9 mouse cellular contexts compared by ENCODE assay signal in the genomic region with DNA sequence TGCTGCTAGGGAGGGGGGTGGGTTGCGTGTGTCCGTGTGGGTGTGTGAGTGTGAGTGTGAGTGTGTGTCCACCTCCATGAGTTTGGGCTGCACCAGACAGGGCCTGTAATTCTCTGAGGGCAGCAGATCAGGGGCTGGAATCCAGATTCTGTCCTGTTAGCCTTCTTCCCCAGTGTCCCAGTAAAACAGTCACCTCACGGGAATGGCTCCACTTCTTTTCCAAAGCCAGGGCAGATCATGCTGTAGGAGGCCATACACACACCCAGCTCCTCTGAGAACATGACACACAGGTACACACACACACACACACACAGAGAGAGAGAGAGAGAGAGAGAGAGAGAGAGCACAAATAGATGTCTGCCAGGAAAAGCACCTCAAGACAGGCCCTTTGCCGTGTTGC. TPM values are rescaled to one million over a fixed set of nuclear protein-coding genes. Genes with fewer than 3 reads are reported as not detected.
DNase-seq lines count a peak whose midpoint lies in the region; ATAC-seq and TF ChIP-seq lines count a peak whose summit lies in the region.
"Had no signal": no experiment of that assay in that cellular context is flagged by ENCODE, and none has a peak within 500 bp of the region (broad histone marks: within the 10 kb centered on the region; RNA-seq: fewer than 3 reads in every experiment).

No protein-coding gene starts in this region.

- H3K27ac ChIP-seq in gastrocnemius, adult 2 months = no peak overlapping the region
- H3K27ac ChIP-seq in neural tube, embryonic 11.5 days (ENCODE audit: low read depth, low read length) = no peak overlapping the region
- no peak overlapping the region for H3K27ac ChIP-seq in limb, embryonic 14.5 days (replicated peaks; ENCODE audit: low read depth, low read length)
- H3K27ac ChIP-seq in stomach, embryonic 16.5 days (ENCODE audit: low read length) = no peak overlapping the region

- 39% methylated on average over 4 of the region's 4 CpGs for whole genome bisulfite sequencing in neural tube, embryonic 11.5 days
- WGBS in limb, embryonic 14.5 days = 48% methylated on average over 4 of the region's 4 CpGs
- WGBS in stomach, embryonic 16.5 days = 46% methylated on average over 4 of the region's 4 CpGs

- intact Hi-C loops in gastrocnemius, adult 2 months (cut with DNase I) = no loop called here

- no peak for TF ChIP-seq CTCF in gastrocnemius, adult 2 months (IDR thresholded peaks at IDR 0.05)

- H3K4me3 ChIP-seq in gastrocnemius, adult 2 months = peak overlapping the region; percentile 67
- peak overlapping the region; percentile 44 for H3K4me3 ChIP-seq in neural tube, embryonic 11.5 days (ENCODE audit: low read depth, low read length)
- peak overlapping the region; percentile 41 for H3K4me3 ChIP-seq in limb, embryonic 14.5 days (replicated peaks; ENCODE audit: low read length)
- peak overlapping the region; percentile 58 for H3K4me3 ChIP-seq in stomach, embryonic 16.5 days (replicated peaks; ENCODE audit: low read length)

- no peaks in the 10 kb centered on the region for H3K36me3 ChIP-seq in neural tube, embryonic 11.5 days (ENCODE audit: control insufficient read depth, insufficient read depth, low read length)
- H3K36me3 ChIP-seq in limb, embryonic 14.5 days (ENCODE audit: control insufficient read depth, insufficient read depth, low read length) = no peaks in the 10 kb centered on the region
- no peaks in the 10 kb centered on the region for H3K36me3 ChIP-seq in stomach, embryonic 16.5 days (ENCODE audit: control insufficient read depth, insufficient read depth, low read length)

- no peak for TF ChIP-seq POLR2A in limb, embryonic 14.5 days (IDR thresholded peaks at IDR 0.05; ENCODE audit: borderline replicate concordance, extremely low read depth, insufficient read depth, insufficient read length)

- no peak for DNase-seq in gastrocnemius, adult 2 months
- DNase-seq in gastrocnemius, adult 8-10 months (ENCODE audit: low spot score in 2 of 2) = no peak
- DNase-seq in neural tube, embryonic 11.5 days (ENCODE audit: low spot score) = no peak
- DNase-seq in neural tube, embryonic 10.5 days (ENCODE audit: extremely low spot score, low spot score) = no peak
- DNase-seq in limb, embryonic 14.5 days (ENCODE audit: low spot score) = no peak
- DNase-seq in layer of hippocampus, adult 9-11 months = no peak
- no peak for DNase-seq in cerebellum, adult 9-11 months

- H3K27me3 ChIP-seq in neural tube, embryonic 11.5 days (ENCODE audit: control insufficient read depth, insufficient read depth, low read length) = peaks cover 21% of the 10 kb centered on the region
- H3K27me3 ChIP-seq in limb, embryonic 14.5 days (ENCODE audit: control insufficient read depth, insufficient read depth, low read length) = peaks cover 37% of the 10 kb centered on the region
- peaks cover 20% of the 10 kb centered on the region for H3K27me3 ChIP-seq in stomach, embryonic 16.5 days (ENCODE audit: control insufficient read depth, insufficient read depth, low read length)

- no peak for ATAC-seq in neural tube, embryonic 11.5 days (ENCODE audit: insufficient read depth, low FRiP score, low TSS enrichment)
- no peak for ATAC-seq in limb, embryonic 14.5 days (ENCODE audit: low FRiP score, low read depth)
- ATAC-seq in stomach, embryonic 16.5 days (ENCODE audit: insufficient read depth, low FRiP score) = no peak

- peaks cover 5% of the 10 kb centered on the region; the same call in 1 of the 2 replicates for H3K4me1 ChIP-seq in neural tube, embryonic 11.5 days (ENCODE audit: control insufficient read depth, insufficient read depth, low read length)
- peaks cover 14% of the 10 kb centered on the region for H3K4me1 ChIP-seq in limb, embryonic 14.5 days (ENCODE audit: control insufficient read depth, insufficient read depth, low read length)
- H3K4me1 ChIP-seq in stomach, embryonic 16.5 days (ENCODE audit: control insufficient read depth, insufficient read depth, low read length) = peaks cover 29% of the 10 kb centered on the region

- no peaks in the 10 kb centered on the region for H3K9me3 ChIP-seq in neural tube, embryonic 11.5 days (ENCODE audit: control insufficient read depth, low read length)
- no peaks in the 10 kb centered on the region for H3K9me3 ChIP-seq in limb, embryonic 14.5 days (ENCODE audit: control insufficient read depth, low read length)
- H3K9me3 ChIP-seq in stomach, embryonic 16.5 days (replicated peaks; ENCODE audit: control insufficient read depth, low read length) = no peaks in the 10 kb centered on the region

- H3K9ac ChIP-seq in neural tube, embryonic 11.5 days (ENCODE audit: low read length) = no peak overlapping the region
- H3K9ac ChIP-seq in limb, embryonic 14.5 days (ENCODE audit: low read depth, low read length, severe bottlenecking) = no peak overlapping the region
- peak overlapping the region; percentile 70 for H3K9ac ChIP-seq in stomach, embryonic 16.5 days (ENCODE audit: low read length)

- H3K4me2 ChIP-seq in neural tube, embryonic 11.5 days (ENCODE audit: low read depth) = peak overlapping the region; percentile 81
- H3K4me2 ChIP-seq in limb, embryonic 14.5 days (replicated peaks; ENCODE audit: low read depth, low read length, severe bottlenecking) = peak overlapping the region; percentile 96
- H3K4me2 ChIP-seq in stomach, embryonic 16.5 days (ENCODE audit: low read depth, low read length) = peak overlapping the region; percentile 90

RNA-seq across cellular contexts. Expression of gene Kcnk3, which starts 1.1 kb away (rescaled TPM):
- total RNA-seq in gastrocnemius, adult 2 months (2021) = under 1 TPM; 0.26 to 0.33 TPM
- total RNA-seq in gastrocnemius, adult 8-10 months (2022) = 1 to 10 TPM in 1 of 4 experiments, under 1 TPM in 3; 0.17 to 1.2 (median 0.39) TPM
- polyA plus RNA-seq in neural tube, embryonic 11.5 days (2014; fragmentation: Nextera tagmentation; extraction: Ambion mirVana) = 0.59 and 0.92 TPM in 2 replicates
- polyA plus RNA-seq in limb, embryonic 14.5 days (2012; rRNA removed) = 0.53 and 0.54 TPM in 2 replicates
- polyA plus RNA-seq in limb, embryonic 14.5 days (2014; fragmentation: Nextera tagmentation; extraction: Ambion mirVana) = 0.59 and 0.88 TPM in 2 replicates
- 6.6 and 7.0 TPM in 2 replicates for polyA plus RNA-seq in stomach, embryonic 16.5 days (2015; fragmentation: Nextera tagmentation; extraction: Ambion mirVana)

RNA-seq across cellular contexts. Expression of gene Cib4, which starts 43.4 kb away (rescaled TPM):
- total RNA-seq in gastrocnemius, adult 2 months (2021) = not detected
- not detected for total RNA-seq in gastrocnemius, adult 8-10 months (2022)
- not detected in 2 replicates for polyA plus RNA-seq in neural tube, embryonic 11.5 days (2014; fragmentation: Nextera tagmentation; extraction: Ambion mirVana)
- polyA plus RNA-seq in limb, embryonic 14.5 days (2012; rRNA removed) = 0.20 and 0.55 TPM in 2 replicates
- polyA plus RNA-seq in limb, embryonic 14.5 days (2014; fragmentation: Nextera tagmentation; extraction: Ambion mirVana) = not detected in 2 replicates
- polyA plus RNA-seq in stomach, embryonic 16.5 days (2015; fragmentation: Nextera tagmentation; extraction: Ambion mirVana) = not detected in 2 replicates
- total RNA-seq: layer of hippocampus, postnatal 10 days had no signal

RNA-seq across cellular contexts. Expression of gene Slc35f6, which starts 58.7 kb away (rescaled TPM):
- total RNA-seq in gastrocnemius, adult 2 months (2021) = 10 to 100 TPM; 12.7 to 14.2 TPM
- total RNA-seq in gastrocnemius, adult 8-10 months (2022) = 10 to 100 TPM; 10.2 to 14.4 (median 12.4) TPM
- 27.3 and 28.7 TPM in 2 replicates for polyA plus RNA-seq in neural tube, embryonic 11.5 days (2014; fragmentation: Nextera tagmentation; extraction: Ambion mirVana)
- 35.4 and 53.6 TPM in 2 replicates for polyA plus RNA-seq in limb, embryonic 14.5 days (2012; rRNA removed)
- 28.2 and 32.0 TPM in 2 replicates for polyA plus RNA-seq in limb, embryonic 14.5 days (2014; fragmentation: Nextera tagmentation; extraction: Ambion mirVana)
- 34.0 and 35.2 TPM in 2 replicates for polyA plus RNA-seq in stomach, embryonic 16.5 days (2015; fragmentation: Nextera tagmentation; extraction: Ambion mirVana)
